Mouse (Mus musculus) hematopoietic stem cell, adult 5-6 weeks (primary cell): ENCODE data around the gene 7420426K07Rik. TPM values are rescaled to one million over a fixed set of nuclear protein-coding genes. Genes with fewer than 3 reads are reported as not detected.

Experiments
- total RNA-seq: library from RNA; stranded (forward); fragments of 172-1452, 232-1000 nt; gene quantifications from 2 replicates; pipeline ENCODE4 v1.2.3, GENCODE M21; 2017

The 7420426K07Rik gene
- total RNA-seq, 1 experiment from 2014 or later, result not detected

Other genes starting within 250 kb of the 7420426K07Rik start
- gene Prr23a1, start 60.6 kb upstream of the 7420426K07Rik start, total RNA-seq, result not detected in 2 replicates
- not detected in 2 replicates for gene Prr23a2, start 46.6 kb upstream of the 7420426K07Rik start, total RNA-seq
- gene Prr23a3, start 38.4 kb upstream of the 7420426K07Rik start, total RNA-seq, result not detected in 2 replicates
- gene Foxl2, start 52.2 kb downstream of the 7420426K07Rik start, total RNA-seq, result not detected in 2 replicates
- gene Faim, start 83.3 kb downstream of the 7420426K07Rik start, total RNA-seq, result 98.6 and 105 TPM in 2 replicates
- gene Gm1123, start 132.6 kb downstream of the 7420426K07Rik start, total RNA-seq, result not detected in 2 replicates
- 4.2 and 5.3 TPM in 2 replicates for gene Pik3cb, start 237.5 kb downstream of the 7420426K07Rik start, total RNA-seq